Mouse (Mus musculus): ENCODE measurements around the gene Dbndd2.

Gene Dbndd2

GRCm38 (mm10) chr2:164454846-164455245, 31.1 kb upstream of the Dbndd2 start:
- no peak for DNase-seq

- DNase-seq: no peak
Measured at GRCm38 (mm10) chr2:164455421-164456190, 30.3 kb upstream of the Dbndd2 start.

- DNase-seq: no peak
Measured at GRCm38 (mm10) chr2:164456413-164456812, 29.5 kb upstream of the Dbndd2 start.

DNA sequence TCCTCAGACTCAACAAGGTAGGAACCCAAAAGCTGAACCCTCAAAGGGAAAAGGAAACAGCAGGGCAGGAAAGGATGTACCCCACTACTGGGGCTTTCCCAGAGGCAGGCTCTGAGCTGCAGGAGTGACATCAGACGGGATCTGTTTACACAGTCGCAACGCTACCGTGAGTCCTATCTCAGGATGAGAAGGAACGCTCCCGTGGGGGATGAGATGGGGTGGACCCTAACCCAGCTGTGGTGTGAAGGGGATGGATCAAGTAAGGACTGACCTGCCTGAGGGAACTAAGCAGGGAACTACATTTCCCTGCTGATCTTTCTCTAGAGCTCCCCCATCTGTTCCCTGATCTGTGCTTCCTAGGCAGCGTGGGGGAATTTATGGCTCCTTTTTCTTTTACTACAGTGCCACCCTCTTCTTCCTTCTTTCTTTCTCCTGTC, 29.0 kb upstream of the Dbndd2 start, which contains the start of gene Sys1:
Gene Sys1, plus strand, starts transcription at position 101 of the 437 bp plus-strand sequence.
- no peak for DNase-seq

DNA sequence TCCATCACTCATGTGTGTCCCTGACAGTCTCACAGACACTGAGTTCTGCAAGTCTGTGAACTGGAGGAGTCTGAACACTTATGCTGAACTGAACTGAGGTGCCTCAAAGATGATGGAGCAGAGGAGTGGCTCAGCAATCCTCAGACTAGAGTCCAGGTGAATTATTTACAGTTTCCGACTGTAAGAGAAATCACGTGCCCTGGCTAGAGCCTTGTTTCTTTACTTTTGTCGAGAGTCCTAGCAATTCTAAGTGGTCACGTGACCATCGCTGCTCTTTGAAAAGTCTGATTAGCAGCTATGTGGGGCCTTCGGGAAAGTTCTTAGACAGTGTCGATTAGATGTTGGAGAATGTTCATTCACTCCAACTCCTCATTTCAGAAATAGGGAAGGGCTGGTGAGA, 28.0 kb upstream of the Dbndd2 start:
- no peak for DNase-seq

- no peak for DNase-seq
Measured at GRCm38 (mm10) chr2:164458535-164458934, 27.4 kb upstream of the Dbndd2 start.

GRCm38 (mm10) chr2:164460745-164461551, 25.0 kb upstream of the Dbndd2 start, which contains the start of gene Gm20458:
Gene Gm20458 (plus strand): TSS chr2:164460967.
- peak; percentile 96 for DNase-seq

DNA sequence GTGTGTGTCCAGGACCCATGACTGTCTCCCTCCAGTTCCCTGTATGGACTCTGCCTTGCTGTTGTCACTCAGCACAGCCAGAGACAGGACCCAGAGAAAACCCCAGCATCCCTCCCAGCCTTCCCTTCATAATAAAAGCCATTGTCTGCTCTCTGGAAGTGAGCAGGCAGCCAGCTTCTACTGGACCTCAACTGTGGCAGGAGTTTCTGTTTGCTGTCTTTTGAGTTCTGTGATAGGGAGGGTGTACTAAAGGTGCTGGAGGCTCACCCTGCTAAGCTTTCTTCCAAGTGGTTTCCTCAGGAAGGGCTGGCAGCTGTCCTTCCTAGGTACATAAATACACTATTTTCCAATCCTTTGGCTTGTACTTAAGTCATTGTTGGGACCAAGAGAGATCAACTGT, 20.7 kb upstream of the Dbndd2 start:
- no peak for DNase-seq

DNA sequence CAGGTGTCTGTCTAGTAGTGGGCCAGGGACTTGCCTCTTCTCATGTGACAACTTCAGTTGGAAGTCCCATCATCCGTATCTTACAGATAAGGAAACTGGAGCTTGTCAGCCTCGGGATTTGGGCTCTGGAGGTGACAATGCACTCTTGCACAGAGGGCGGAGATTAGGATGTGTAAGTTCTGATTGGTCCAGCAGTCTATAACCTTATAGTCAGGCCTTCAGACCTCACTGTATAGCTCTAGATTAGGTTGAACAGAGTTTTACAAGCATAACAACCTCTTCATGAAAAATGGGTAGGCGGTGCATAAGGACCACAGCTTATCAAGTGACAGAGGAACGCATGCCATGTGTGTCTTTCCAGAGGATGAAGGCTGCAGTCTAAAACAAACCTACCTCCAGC, 19.1 kb upstream of the Dbndd2 start:
- no peak for DNase-seq

DNA sequence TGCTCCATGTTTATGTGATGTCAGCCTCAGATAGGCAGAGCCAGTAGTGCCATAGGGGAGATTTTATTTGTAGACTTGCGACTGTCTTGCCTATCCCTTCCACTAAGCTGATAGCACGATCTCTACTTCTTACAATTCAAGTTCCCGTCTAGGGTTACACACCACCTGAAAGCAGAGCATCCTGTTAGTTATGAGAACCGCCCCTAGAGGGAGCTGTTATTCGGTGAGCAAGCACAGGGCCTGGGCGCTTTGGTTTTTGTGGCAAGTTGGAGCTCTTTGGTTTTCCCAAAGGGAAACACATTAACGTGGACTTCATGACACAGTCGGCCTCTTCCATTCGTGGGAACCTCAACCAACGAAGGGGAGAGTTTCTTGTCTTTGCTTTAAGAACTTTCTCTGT, 15.7 kb upstream of the Dbndd2 start:
- peak; percentile 65 for DNase-seq

DNA sequence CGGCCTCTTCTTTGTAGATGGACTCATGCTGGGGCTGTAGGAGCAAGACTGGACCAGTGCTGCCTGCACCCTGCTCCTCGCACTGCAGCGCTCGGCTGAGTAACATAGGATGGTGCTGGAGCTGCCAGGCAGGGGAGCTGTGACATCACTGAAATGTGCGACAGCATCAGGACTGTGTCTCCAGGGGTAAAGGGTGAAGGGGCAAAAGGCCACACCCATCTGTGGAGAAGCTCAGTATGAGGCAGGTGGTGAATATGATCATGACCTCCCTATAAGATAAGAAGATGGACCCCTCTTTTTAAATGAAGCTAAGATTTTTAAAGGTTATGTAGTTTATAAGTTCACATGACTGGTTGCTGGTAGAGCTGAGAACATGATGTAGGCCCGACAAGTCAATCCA, 12.3 kb upstream of the Dbndd2 start, which contains the start of gene Trp53tg5:
Gene Trp53tg5, minus strand, starts transcription at position 101 of the 400 bp plus-strand sequence.
- no peak for DNase-seq

DNA sequence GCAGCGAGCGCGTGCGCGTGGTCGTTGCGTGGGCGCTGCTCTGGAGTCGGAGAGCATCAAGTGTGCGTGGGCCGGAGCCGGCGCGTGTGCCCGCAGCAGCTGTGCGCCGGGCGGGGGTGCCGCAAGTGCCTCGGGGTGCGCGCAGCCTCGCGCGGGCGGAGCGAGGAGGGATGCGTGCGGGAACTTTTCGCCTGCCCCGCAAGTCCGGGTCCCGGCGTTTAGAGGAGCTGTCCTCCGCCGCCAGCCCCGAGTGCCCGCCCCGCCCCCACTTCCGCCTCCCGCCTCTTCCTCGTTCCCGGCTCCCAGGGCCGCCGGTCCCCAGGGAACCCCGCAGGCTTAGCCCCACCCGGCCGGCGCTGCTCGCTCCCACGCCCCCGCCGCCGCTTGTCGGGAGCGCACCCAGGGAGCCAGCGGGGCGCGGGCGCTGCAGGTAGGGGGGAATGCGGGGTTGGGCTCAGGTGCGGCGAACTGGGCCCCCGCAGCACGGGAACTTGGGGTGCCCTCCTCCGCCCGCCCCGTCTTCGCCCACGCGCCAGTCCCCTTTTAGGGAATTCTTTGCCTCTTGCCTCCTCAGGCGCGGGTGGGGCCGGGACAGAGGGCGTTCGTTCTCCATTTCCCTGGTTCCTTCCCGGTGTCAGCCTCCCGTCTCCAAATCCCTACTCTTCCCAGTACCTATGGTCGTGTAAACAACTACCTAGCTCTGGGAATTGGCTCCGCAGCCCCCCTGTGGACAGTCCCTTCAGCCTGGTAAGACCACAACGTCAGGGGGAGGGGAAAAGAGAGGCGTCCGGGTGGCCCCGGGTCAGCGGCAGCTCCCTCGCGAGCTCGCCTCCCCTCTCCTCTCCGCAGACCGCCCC, 580 bp downstream of the Dbndd2 start:
- peak; percentile 13 for DNase-seq

- no peak for DNase-seq
Measured at GRCm38 (mm10) chr2:164487115-164487527, 1.2 kb downstream of the Dbndd2 start.

- no peak for DNase-seq
Measured at GRCm38 (mm10) chr2:164487812-164488211, 1.9 kb downstream of the Dbndd2 start.

DNA sequence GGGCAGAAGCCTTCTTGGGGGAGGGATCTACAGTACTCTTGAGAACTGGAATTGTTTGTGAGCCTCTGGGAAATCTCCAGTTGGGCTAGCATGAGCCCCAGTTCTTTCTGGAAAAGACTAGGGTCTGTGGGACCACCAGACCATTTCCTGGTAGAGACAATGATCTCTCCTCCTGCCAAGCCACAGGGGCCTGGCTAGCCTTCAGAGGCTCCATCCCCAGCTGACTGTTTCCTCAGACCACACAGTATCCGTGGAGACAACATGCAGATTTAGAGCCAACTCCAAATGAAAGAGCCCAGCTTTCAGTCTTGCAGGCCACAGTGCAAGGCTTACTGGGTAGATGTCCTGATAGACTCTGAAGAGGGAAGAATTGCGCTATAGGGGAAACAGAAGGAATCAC, 8.2 kb downstream of the Dbndd2 start:
- no peak for DNase-seq

DNA sequence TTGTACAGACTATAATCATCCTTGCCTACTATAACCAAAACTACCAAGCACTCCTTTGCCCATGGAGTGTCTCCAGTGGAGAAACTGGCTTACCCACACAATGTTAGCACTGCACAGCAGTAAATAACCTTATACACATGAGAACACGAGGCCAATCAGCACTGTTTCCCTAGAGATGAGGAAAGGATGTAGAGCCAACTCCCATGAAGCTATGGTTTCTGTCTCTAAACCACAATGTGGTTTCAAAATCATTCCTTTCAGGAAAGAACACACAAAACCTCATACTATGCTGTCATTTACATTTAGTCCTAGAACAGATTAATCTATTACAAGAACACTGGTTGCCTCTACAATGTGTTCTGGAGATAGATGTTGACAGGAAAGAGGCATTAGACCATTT, 10.4 kb downstream of the Dbndd2 start:
- DNase-seq: no peak

- DNase-seq: peak; percentile 88
Measured at GRCm38 (mm10) chr2:164496847-164497690, 11.2 kb downstream of the Dbndd2 start, which contains the start of gene Pigt. Gene Pigt (plus strand): TSS chr2:164497520.

- DNase-seq: peak; percentile 42
Measured at GRCm38 (mm10) chr2:164497691-164498268, 11.9 kb downstream of the Dbndd2 start.

- no peak for DNase-seq
Measured at GRCm38 (mm10) chr2:164499317-164499716, 13.4 kb downstream of the Dbndd2 start.

DNA sequence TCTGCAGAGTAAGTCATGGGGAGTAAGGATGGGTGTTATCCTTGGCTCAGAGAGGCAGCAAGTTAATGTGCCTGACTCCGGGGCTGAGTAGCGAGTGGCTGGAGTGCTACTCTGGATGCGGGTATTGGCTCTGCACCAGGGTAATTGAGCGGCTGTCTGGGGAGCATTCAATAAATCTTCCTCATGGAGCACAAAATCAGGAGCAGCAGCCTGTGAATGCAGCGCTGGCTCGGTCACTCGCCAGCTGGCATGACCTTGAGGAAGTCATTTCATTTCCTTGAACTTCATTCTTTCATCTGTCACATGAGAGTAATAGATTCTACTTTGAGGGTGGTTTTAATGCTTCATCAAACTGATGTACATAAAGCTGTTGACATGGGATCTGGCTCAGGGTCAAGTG, 14.6 kb downstream of the Dbndd2 start:
- no peak for DNase-seq

DNA sequence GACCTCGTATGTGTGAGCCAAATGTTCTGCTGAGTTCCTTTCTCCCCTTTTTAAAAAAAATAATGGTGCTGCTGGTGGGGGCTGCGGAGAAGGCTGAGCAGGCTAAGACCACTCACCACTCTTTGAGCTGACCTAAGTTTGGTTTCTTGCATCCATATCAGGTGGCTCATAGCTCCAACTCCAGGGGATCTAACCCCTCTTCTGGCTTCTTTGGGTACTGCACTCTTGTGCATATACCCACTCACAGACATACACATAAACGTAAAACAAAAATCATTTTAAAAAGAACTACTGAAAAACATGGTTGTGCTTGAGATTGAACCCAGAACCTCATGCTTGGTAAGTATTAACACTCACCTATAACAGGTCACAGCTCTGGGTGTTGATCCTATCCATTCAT, 19.0 kb downstream of the Dbndd2 start:
- DNase-seq: no peak
